Mouse (Mus musculus) thymus, adult 2 months (tissue): ENCODE results near the gene Eif2s2.
"Not testable (repeated sequence)": the region's sequence is repeated elsewhere in the genome, so short reads cannot be mapped to it uniquely, and the experiment has no call there.

Experiments used
- CTCF ChIP-seq: fragments of 200-500 bp; IDR thresholded peaks from 2 replicates; pipeline ENCODE4 v1.5.1; 2012; ENCODE audit warnings: mild to moderate bottlenecking, control low read depth, low read length, moderate library complexity, borderline replicate concordance; ENCODE audit not compliant: control insufficient read depth, poor library complexity, insufficient read depth; ENCODE audit errors: extremely low read depth
- POLR2A ChIP-seq: fragments of 200-500 bp; IDR thresholded peaks from 2 replicates; pipeline ENCODE4 v1.6.1; 2012; ENCODE audit warnings: mild to moderate bottlenecking, low read length, control low read depth, moderate library complexity; ENCODE audit not compliant: control insufficient read depth, poor library complexity, insufficient read depth; ENCODE audit errors: extremely low read depth

DNA sequence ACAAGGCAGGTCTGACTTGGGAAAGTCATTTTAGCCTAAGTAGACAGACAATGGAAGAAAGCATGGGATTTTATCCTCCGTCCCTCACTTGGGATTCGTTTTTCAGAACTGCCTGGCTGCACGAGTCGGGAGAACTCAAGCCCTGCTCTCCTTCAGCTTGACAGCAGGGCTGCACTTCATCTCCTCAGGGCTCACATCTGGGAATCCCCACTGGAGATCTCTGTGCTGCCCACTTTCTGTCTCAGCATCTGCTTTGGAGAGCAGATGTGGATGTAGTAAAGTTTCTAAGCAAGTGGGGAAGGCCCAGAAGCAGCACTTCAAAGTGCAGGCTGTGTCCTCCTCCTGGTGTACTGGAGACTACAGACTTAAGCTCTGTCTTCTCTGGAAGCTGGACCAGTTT lies 29.4 kb upstream of the Eif2s2 start:
- TF ChIP-seq CTCF, POLR2A: not testable (repeated sequence)
